Mouse (Mus musculus): ENCODE measurements around the gene Hsd17b12. TPM values are rescaled to one million over a fixed set of nuclear protein-coding genes. Genes with fewer than 3 reads are reported as not detected.
A peak's percentile ranks its signal among the peaks of the same experiment; 100 is the strongest.

The Hsd17b12 gene
- total and polyA plus RNA-seq, 3 experiments = 70.7 to 117 (median 114) TPM

DNA sequence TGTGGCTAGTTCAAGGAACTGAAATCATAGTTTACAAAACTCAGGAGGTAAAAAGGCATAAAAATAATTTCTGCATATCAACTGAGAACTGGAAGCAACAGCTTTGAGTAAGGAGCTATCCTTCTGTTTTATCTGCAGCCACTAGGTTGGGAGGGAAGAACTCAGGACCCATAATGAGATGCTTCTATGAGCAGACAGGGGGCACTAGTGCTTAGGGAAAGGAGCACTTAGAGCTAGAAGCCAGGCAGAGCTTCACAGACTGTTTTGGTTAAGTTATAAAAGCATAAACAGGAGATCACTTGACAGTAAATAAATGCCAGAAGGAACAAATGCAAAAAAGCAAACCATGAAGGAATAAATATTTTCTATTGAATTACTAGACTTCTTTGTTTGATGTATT lies 103.0 kb downstream of the Hsd17b12 start (continued):
- TF ChIP-seq PAX5 (IDR thresholded peaks at IDR 0.05; ENCODE audit: low read length) = no peak
- TF ChIP-seq TCF12 (IDR thresholded peaks at IDR 0.05; ENCODE audit: low read depth, low read length) = no peak
- no peak for TF ChIP-seq ZKSCAN1 (IDR thresholded peaks at IDR 0.05; ENCODE audit: borderline replicate concordance, low read depth, low read length)
- TF ChIP-seq SMC3 (IDR thresholded peaks at IDR 0.05; ENCODE audit: low read depth, low read length) = peak; percentile 24; the same call in 1 of the 2 replicates
- no peak for TF ChIP-seq EP300 (IDR thresholded peaks at IDR 0.05; ENCODE audit: low read length)

DNA sequence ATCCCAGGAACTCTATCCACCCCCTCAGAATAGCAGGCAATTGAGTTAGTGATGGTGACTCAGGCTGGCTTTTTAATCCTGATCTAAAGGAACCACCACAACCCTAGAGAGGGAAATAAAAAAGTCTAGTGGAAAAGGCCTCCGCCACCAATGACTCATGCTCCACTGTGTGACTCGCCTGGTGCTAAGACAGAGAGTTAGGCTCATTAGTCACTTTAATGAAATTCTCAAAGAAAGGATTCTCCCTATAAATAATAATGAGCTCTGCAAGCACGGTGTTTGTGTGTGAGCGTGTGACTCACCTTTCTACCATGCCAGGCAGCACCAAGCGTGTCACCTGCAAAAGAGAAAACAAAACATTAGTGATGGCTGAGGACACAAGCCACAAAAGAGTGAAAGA lies 105.8 kb downstream of the Hsd17b12 start:
- no peaks in the 10 kb centered on the region for H3K9me3 ChIP-seq (replicated peaks; ENCODE audit: low read length)
- peaks cover 2 to 47% of the 10 kb centered on the region in 2 experiments for H3K36me3 ChIP-seq (replicated peaks in 1 of 2; ENCODE audit: control insufficient read depth in 1 of 2, insufficient read depth in 1 of 2, low read length in 1 of 2)
- H3K4me2 ChIP-seq (ENCODE audit: insufficient read depth, low read depth, poor library complexity, severe bottlenecking) = no peak overlapping the region
- no peak overlapping the region for H3K27ac ChIP-seq (ENCODE audit: insufficient read depth, low read depth)
- H3K79me2 ChIP-seq (replicated peaks; ENCODE audit: control insufficient read depth, extremely low read depth, insufficient read depth, poor library complexity, severe bottlenecking) = no peaks in the 10 kb centered on the region
- H3K4me1 ChIP-seq (ENCODE audit: control insufficient read depth in 1 of 2, insufficient read depth in 2 of 2) = peaks cover 0 to 3% of the 10 kb centered on the region in 2 experiments; a peak in 1 of 4 replicates
- no peak overlapping the region for H3K9ac ChIP-seq (ENCODE audit: insufficient read depth, low read depth)
- H3K27me3 ChIP-seq (replicated peaks) = no peaks in the 10 kb centered on the region
- no peak overlapping the region for H3K4me3 ChIP-seq (replicated peaks in 1 of 3; ENCODE audit: low read depth in 2 of 3, low read length in 2 of 3, poor library complexity in 1 of 3)
- dilution Hi-C loops (cut with MboI; ENCODE audit: extremely low pct_ligation_motif_present, extremely low pct_unique_long_range_greater_than_20kb, low sequenced_read_pairs) (no loop called here), in situ Hi-C loops (cut with MboI; ENCODE audit: low pct_ligation_motif_present, low pct_unique_long_range_greater_than_20kb, low sequenced_read_pairs) (no loop called here)
- DNase-seq (ENCODE audit: extremely low read depth) = no peak
- TF ChIP-seq MAZ (IDR thresholded peaks at IDR 0.05; ENCODE audit: low read depth, low read length) (no peak), ZKSCAN1 (IDR thresholded peaks at IDR 0.05; ENCODE audit: borderline replicate concordance, low read depth, low read length) (no peak), ZMIZ1 (IDR thresholded peaks at IDR 0.05; ENCODE audit: low read depth, low read length) (no peak), MXI1 (IDR thresholded peaks at IDR 0.05; ENCODE audit: low read depth, low read length) (no peak)

DNA sequence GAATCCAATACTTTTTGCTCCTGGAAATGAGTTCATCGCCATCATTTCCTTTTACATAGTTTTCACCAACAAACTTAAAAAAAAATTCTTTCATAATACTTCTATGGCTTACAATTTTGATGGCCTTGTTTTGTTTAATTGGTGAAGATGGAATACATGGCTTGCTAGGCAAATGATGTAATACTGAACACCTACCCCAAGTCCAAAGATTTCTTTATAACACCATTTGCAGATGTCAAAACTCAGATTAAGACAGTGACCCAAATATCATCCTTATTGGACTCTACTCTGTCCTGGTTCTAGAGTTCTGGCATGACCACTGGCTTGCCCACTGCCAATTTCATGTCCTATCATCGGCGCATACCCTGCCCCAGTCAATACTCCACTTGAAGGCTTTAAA lies 106.9 kb downstream of the Hsd17b12 start:
- dilution Hi-C loops (cut with MboI; ENCODE audit: extremely low pct_ligation_motif_present, extremely low pct_unique_long_range_greater_than_20kb, low sequenced_read_pairs) = no loop called here
- no peak for TF ChIP-seq MAZ (IDR thresholded peaks at IDR 0.05; ENCODE audit: low read depth, low read length)
- no peak for TF ChIP-seq MEF2A (IDR thresholded peaks at IDR 0.05; ENCODE audit: borderline replicate concordance, low read depth, low read length)
- no peak for TF ChIP-seq PAX5 (IDR thresholded peaks at IDR 0.05; ENCODE audit: low read length)
- no peak for TF ChIP-seq ZMIZ1 (IDR thresholded peaks at IDR 0.05; ENCODE audit: low read depth, low read length)
- no peak for TF ChIP-seq RCOR1 (conservative IDR thresholded peaks at IDR 0.05; ENCODE audit: low read depth, low read length)
- no peak for TF ChIP-seq CTCF (conservative IDR thresholded peaks at IDR 0.05 in 1 of 2, IDR thresholded peaks at IDR 0.05 in 1 of 2; ENCODE audit: low read depth in 2 of 2, low read length in 2 of 2)
- no peak for TF ChIP-seq POLR2AphosphoS2 (IDR thresholded peaks at IDR 0.05; ENCODE audit: low read depth, low read length)
- no peak for TF ChIP-seq USF2 (conservative IDR thresholded peaks at IDR 0.05; ENCODE audit: low read depth, low read length)
- no peak for TF ChIP-seq RAD21 (IDR thresholded peaks at IDR 0.05; ENCODE audit: low read depth, low read length)
- no peak for TF ChIP-seq NELFE (IDR thresholded peaks at IDR 0.05; ENCODE audit: low read depth, low read length)
- peaks cover 0 to 7% of the 10 kb centered on the region in 2 experiments; a peak in 1 of 4 replicates for H3K4me1 ChIP-seq (ENCODE audit: control insufficient read depth in 1 of 2, insufficient read depth in 2 of 2)
- H3K27ac ChIP-seq (ENCODE audit: insufficient read depth, low read depth) = no peak overlapping the region
- H3K4me3 ChIP-seq (replicated peaks in 1 of 3; ENCODE audit: low read depth in 2 of 3, low read length in 2 of 3, poor library complexity in 1 of 3) = no peak overlapping the region
- no peaks in the 10 kb centered on the region for H3K27me3 ChIP-seq (replicated peaks)
- peaks cover 2 to 46% of the 10 kb centered on the region in 2 experiments for H3K36me3 ChIP-seq (replicated peaks in 1 of 2; ENCODE audit: control insufficient read depth in 1 of 2, insufficient read depth in 1 of 2, low read length in 1 of 2)
- no peak overlapping the region for H3K4me2 ChIP-seq (ENCODE audit: insufficient read depth, low read depth, poor library complexity, severe bottlenecking)
- no peaks in the 10 kb centered on the region for H3K9me3 ChIP-seq (replicated peaks; ENCODE audit: low read length)
- H3K9ac ChIP-seq (ENCODE audit: insufficient read depth, low read depth) = no peak overlapping the region
- H3K79me2 ChIP-seq (replicated peaks; ENCODE audit: control insufficient read depth, extremely low read depth, insufficient read depth, poor library complexity, severe bottlenecking) = no peaks in the 10 kb centered on the region; the same call in 1 of the 2 replicates
- in situ Hi-C loops (cut with MboI; ENCODE audit: low pct_ligation_motif_present, low pct_unique_long_range_greater_than_20kb, low sequenced_read_pairs) = no loop called here
- no peak for DNase-seq (ENCODE audit: extremely low read depth)

Data from CH12.LX (cell line).